Mouse (Mus musculus) olfactory bulb, adult 2 months (tissue): Measurements from ENCODE around the gene Nprl3.

ENCODE experiments used
- CTCF ChIP-seq: fragments of 200-500 bp; IDR thresholded peaks from 2 replicates; pipeline ENCODE4 v1.5.1; 2012; ENCODE audit warnings: low read depth, mild to moderate bottlenecking, low read length, moderate library complexity; ENCODE audit not compliant: insufficient read depth
- POLR2A ChIP-seq: fragments of 200-500 bp; IDR thresholded peaks from 2 replicates; pipeline ENCODE4 v1.6.1; 2012; ENCODE audit warnings: mild to moderate bottlenecking, low read depth, low read length, moderate library complexity; ENCODE audit not compliant: insufficient read depth

DNA sequence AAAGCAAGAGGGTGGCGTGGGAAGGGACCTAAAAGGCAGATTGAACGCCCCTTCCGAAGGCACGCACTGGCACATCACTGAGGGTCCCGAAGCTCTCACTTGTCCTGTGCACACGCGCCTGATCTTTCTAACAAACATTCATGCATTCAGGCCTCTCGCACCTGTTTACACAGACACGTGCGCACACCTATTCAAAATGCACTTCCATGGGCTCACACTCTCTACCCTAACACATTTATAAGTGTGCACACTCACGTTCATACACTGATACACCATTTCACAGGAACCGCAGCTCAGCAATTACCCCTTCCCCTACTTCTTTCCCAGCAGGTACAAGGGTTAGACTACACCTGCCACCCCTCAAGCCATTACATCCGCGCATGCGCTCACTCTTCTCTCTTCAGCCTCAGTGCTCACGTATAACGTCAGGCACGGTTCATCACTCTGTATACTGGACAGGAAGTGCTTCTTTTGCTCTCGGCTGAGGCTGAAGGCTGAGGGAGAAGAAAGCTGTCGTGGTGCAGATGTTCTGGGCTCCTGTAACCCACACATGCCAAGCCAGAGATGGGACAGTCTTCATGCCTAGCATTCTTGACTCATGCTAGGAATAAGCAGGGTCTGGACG lies 44.8 kb downstream of the Nprl3 start:
- TF ChIP-seq POLR2A (no peak), CTCF (no peak)
